24 mouse cellular contexts compared by ENCODE assay signal in genomic region chr8:69978456-69978855, GRCm38 (mm10). TPM values are rescaled to one million over a fixed set of nuclear protein-coding genes. Genes with fewer than 3 reads are reported as not detected.
DNase-seq lines count a peak whose midpoint lies in the region; ATAC-seq lines count a peak whose summit lies in the region.
"Had no signal": no experiment of that assay in that cellular context is flagged by ENCODE, and none has a peak within 500 bp of the region (broad histone marks: within the 10 kb centered on the region; RNA-seq: fewer than 3 reads in every experiment).

No protein-coding gene starts in this region.

- peaks cover 6% of the 10 kb centered on the region; the same call in 1 of the 2 replicates for H3K9me3 ChIP-seq in megakaryocyte, embryonic 14.5 days
- H3K9me3 ChIP-seq in liver, embryonic 11.5 days (ENCODE audit: control insufficient read depth, low read length): no peaks in the 10 kb centered on the region
- H3K9me3 ChIP-seq: embryonic facial prominence, embryonic 13.5 days; embryonic facial prominence, embryonic 15.5 days; forebrain, embryonic 10.5 days; forebrain, embryonic 12.5 days had no signal

- no peak overlapping the region for H3K4me2 ChIP-seq in liver, embryonic 11.5 days
- H3K4me2 ChIP-seq: embryonic facial prominence, embryonic 13.5 days; embryonic facial prominence, embryonic 15.5 days; forebrain, embryonic 12.5 days had no signal

- H3K4me1 ChIP-seq in megakaryocyte, embryonic 14.5 days: peaks cover 78% of the 10 kb centered on the region
- peaks cover 6% of the 10 kb centered on the region for H3K4me1 ChIP-seq in liver, embryonic 11.5 days (replicated peaks; ENCODE audit: control insufficient read depth, insufficient read depth, low read length)

- H3K9ac ChIP-seq in liver, embryonic 11.5 days (ENCODE audit: low read depth, low read length): no peak overlapping the region
- H3K9ac ChIP-seq: embryonic facial prominence, embryonic 13.5 days; embryonic facial prominence, embryonic 15.5 days; forebrain, embryonic 12.5 days had no signal

- H3K27ac ChIP-seq in liver, embryonic 11.5 days (ENCODE audit: low read depth, low read length): no peak overlapping the region
- H3K27ac ChIP-seq: embryonic facial prominence, embryonic 13.5 days; embryonic facial prominence, embryonic 15.5 days; forebrain, embryonic 10.5 days; forebrain, embryonic 12.5 days had no signal

- H3K4me3 ChIP-seq in megakaryocyte, embryonic 14.5 days (replicated peaks): peak overlapping the region; percentile 23
- H3K4me3 ChIP-seq in liver, embryonic 11.5 days (ENCODE audit: low read depth, low read length): no peak overlapping the region
- H3K4me3 ChIP-seq: embryonic facial prominence, embryonic 13.5 days; embryonic facial prominence, embryonic 15.5 days; erythroblast, embryonic 14.5 days; forebrain, embryonic 10.5 days; forebrain, embryonic 12.5 days had no signal

- no peaks in the 10 kb centered on the region for H3K27me3 ChIP-seq in megakaryocyte, embryonic 14.5 days (replicated peaks)
- no peaks in the 10 kb centered on the region for H3K27me3 ChIP-seq in liver, embryonic 11.5 days (replicated peaks; ENCODE audit: control insufficient read depth, insufficient read depth, low read length)
- H3K27me3 ChIP-seq: CH12.LX; embryonic facial prominence, embryonic 13.5 days; embryonic facial prominence, embryonic 15.5 days; forebrain, embryonic 12.5 days had no signal

- 85% methylated on average over 4 of the region's 4 CpGs for WGBS in liver, embryonic 11.5 days

- peaks cover 46% of the 10 kb centered on the region for H3K36me3 ChIP-seq in megakaryocyte, embryonic 14.5 days (replicated peaks; ENCODE audit: low read length)
- H3K36me3 ChIP-seq in liver, embryonic 11.5 days (ENCODE audit: control insufficient read depth, insufficient read depth, low read length): no peaks in the 10 kb centered on the region
- H3K36me3 ChIP-seq: embryonic facial prominence, embryonic 13.5 days; embryonic facial prominence, embryonic 15.5 days; forebrain, embryonic 10.5 days; forebrain, embryonic 12.5 days had no signal

- DNase-seq in MEL-GATA-1-ER (ENCODE audit: extremely low read depth, low read depth): peak; percentile 60
- no peak for DNase-seq in liver, embryonic 11.5 days (ENCODE audit: low spot score)
- DNase-seq in adrenal gland, postnatal 14 days: no peak
- DNase-seq: adrenal gland, adult 8-10 months; adrenal gland, postnatal 25 days; B cell, adult 2 months; cerebellum, adult 11 months; cerebellum, adult 18-20 months; cerebellum, adult 8-10 months; cerebellum, adult 9-11 months; cerebellum, postnatal 14 days; cerebellum, postnatal 36 days; embryo, embryonic 11 days had no signal

- ATAC-seq in megakaryocyte, adult 5-6 weeks (ENCODE audit: poor library complexity, severe bottlenecking): no peak
- ATAC-seq in liver, embryonic 11.5 days (replicated peaks; ENCODE audit: low FRiP score): no peak
- ATAC-seq: CD4-positive, CD25-positive, alpha-beta regulatory T cell, adult 4 months; forebrain, embryonic 14.5 days; forebrain, embryonic 16.5 days had no signal

RNA-seq across cellular contexts. Expression of gene Gatad2a, which starts 17.7 kb away (rescaled TPM):
- polyA plus RNA-seq in megakaryocyte, embryonic 14.5 days (2012; ENCODE audit: insufficient read depth, low replicate concordance): 83.9 and 88.5 TPM in 2 replicates
- 50.1 and 62.0 TPM in 2 replicates for total RNA-seq in megakaryocyte, adult 5-6 weeks (2015)
- total RNA-seq in megakaryocyte, adult 5-6 weeks (2017): 62.5 and 64.7 TPM in 2 replicates
- 72.6 and 75.3 TPM in 2 replicates for polyA plus RNA-seq in liver, embryonic 11.5 days (2014; fragmentation: Nextera tagmentation; extraction: Ambion mirVana)
- total RNA-seq in adrenal gland, postnatal 14 days (2021): 105 and 111 TPM in 2 replicates
